Mouse (Mus musculus) ovary, postnatal 14 days (tissue): ENCODE data around the gene Vps9d1.
"Not testable (repeated sequence)": the region's sequence is repeated elsewhere in the genome, so short reads cannot be mapped to it uniquely, and the experiment has no call there.

Experiments used
- DNase-seq: peaks from one replicate; pipeline ENCODE4 v3.0.0; 2022; ENCODE audit warnings: low spot score

The Vps9d1 gene

DNA sequence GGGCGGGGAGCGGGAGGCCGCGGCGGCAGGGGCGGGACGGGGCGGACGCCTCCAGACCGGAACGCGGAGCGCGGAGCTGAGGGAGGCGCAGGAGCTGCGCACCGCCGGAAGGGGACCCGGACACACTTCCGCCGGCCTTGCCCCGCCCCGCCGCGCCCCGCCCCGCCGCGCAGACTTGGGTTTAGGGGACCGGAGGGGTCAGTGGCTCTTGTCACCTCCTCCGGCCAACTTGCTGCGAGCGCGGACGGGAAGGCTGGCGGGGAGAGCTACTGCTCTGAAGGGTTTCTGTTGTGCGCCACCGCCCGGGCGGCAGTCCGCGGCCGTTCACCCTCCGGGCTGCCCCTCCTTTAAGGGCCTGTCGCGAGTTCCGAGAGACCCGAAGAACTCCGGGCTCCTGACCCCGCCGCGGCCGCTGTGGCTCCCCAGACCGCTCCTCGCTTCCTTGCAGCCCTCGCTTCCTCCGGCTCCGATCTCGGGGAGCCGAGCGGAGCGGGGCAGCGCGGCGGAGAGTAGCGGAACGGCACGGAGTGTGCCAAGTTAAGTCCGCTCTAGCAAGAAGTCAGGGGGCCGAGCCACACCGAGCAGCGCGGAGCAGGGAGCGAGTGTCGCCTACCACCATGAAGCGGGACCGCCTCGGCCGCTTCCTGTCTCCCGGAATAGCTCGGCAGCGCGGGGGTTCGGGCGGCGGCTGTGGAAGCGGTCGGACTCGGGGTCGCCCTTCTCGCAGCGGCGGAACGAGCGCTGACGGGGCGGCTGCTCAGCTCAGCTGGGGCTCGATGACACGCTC lies at the start of gene Vps9d1, which contains the start of gene Zfp276:
TSS of gene Vps9d1 (minus strand) at position 250 of the 787 bp plus-strand sequence.
TSS of gene Zfp276 (plus strand) at position 97 of the 787 bp plus-strand sequence.
- DNase-seq, result peak; percentile 80

GRCm38 (mm10) chr8:123298301-123298700 lies 44.2 kb upstream of the Vps9d1 start:
- no peak for DNase-seq

DNA sequence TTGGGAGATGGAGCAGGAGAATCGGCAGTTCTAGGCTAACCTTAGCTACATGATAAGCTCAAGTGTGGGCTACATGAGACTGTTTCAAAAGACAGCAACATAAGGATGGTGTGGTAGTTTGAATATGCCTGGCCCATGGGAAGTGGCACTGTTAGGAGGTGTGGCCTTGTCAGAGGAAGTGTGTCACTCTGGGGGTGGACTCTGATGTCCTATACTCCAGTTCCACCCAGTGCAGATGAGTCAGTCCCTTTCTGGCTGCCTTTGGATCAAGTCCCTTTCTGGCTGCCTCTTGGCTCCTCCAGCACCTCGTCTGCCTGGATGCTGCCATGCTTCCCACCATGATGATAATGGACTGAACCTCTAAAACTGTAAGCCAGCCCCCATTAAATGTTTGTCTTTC lies 38.6 kb upstream of the Vps9d1 start:
- no peak for DNase-seq

DNA sequence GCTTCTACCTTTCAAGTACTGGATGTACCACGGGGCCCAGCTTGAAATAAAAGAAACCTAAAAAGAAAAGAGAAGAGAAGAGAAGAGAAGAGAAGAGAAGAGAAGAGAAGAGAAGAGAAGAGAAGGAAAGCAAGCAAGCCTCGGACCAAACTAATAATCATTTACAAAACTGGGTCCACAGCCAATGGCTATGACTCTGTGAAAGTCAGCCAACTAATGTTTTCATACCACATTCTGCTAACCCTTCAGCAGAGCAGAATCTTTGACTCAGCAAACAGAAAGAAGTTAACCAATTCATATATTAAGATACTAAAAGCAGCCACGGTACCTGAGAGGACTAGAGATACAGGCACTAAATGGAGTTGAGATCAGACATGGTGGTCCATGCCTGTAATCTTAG lies 38.1 kb upstream of the Vps9d1 start:
- no peak for DNase-seq

DNA sequence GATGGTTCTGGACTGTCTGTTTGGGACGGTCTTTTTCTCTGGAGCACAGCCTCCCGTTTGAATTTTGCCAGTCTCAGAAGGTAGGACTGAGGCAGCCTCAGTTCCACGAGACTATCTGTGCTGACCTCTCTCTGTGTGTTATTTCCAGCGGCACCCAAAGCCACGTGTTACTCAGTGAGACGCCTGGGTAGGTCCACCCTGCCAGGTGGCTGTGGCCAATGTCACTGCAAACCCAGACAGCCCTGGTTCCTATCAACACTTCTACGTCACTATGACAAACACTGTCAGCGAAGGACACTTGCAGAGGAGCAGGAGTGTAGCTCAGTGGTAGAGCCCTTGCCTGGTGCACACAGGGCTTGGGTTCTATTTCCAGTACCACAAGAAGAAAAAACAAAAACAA lies 37.6 kb upstream of the Vps9d1 start:
- no peak for DNase-seq

- DNase-seq, result no peak
Measured at GRCm38 (mm10) chr8:123290679-123291078, 36.5 kb upstream of the Vps9d1 start.

DNA sequence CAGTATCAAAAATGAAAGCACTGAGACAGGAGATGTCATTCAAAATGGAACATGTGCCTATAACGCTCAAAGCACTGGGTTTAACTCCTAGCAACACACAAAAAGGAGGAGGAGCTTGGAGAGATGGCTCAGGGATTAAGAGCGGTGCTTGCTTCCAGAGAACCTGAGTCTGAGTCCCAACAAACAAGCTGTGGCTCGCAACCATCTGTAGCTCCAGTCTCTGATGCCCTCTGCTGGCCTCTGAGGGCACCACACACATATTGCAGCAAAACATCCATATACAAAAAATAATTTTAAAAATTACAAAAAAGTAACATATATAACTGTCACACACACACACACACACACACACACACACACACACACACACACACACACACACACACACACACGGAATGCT lies 36.0 kb upstream of the Vps9d1 start:
- peak; percentile 25 for DNase-seq

DNA sequence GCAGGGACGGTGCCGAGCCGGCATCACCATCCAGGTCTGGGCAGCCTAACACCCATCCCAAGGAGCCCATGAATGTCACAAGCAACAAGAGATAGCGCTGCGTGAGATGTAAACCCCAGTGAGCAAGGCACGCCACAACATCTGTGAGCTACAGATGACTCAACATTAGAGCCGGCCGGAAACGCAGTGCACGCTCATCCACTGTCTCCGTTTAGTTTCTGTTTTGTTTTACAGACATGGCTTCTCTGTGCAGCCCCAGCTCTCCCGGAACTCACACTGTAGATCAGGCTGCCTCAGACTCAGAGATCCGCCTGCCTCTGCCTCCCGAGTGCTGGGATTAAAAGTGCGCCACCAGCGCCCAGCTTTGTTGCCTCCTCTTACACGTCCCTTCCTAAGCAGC lies 33.2 kb upstream of the Vps9d1 start:
- DNase-seq, result no peak

- no peak for DNase-seq
Measured at GRCm38 (mm10) chr8:123284493-123284892, 30.3 kb upstream of the Vps9d1 start.

GRCm38 (mm10) chr8:123283991-123284390 lies 29.8 kb upstream of the Vps9d1 start:
- no peak for DNase-seq

GRCm38 (mm10) chr8:123282994-123283393 lies 28.8 kb upstream of the Vps9d1 start:
- not testable (repeated sequence) for DNase-seq

DNA sequence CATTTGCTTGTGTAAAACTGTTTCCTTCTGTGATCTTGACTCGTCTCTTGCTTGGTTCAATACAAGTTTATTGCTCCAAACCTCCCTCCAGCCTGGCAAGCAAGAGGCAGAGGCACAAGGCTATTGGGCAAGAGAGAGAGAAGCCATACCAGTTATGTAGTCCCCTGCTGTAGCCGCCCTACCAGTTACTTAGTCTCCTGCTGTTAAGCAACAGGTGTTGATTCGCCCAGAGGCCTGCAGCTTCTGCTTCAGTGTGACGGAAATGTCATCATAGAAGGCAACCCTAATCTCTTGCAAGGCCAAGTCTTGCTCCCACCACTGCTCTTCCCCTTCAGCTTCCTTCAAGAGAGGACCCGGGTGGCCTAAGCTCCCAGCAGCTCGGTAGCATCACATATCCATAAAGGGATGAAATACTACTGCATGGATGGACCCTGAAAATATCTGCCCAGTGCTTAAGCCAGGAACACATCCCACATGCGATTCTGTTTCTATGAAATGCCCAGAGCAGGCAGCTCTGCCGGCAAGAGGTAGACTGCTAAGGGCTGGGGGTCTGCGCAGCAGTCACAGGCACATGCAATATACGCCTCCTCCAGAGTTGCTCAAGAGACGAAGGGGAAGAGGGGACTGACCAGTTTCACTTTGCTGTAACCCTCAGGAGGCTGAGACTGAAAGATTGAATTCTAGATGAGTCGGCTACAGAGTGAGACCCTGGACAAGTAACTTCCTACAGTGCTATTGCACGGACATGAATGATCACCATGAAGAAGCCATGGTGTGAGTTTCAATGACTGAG lies 26.4 kb upstream of the Vps9d1 start:
- DNase-seq, result no peak

DNA sequence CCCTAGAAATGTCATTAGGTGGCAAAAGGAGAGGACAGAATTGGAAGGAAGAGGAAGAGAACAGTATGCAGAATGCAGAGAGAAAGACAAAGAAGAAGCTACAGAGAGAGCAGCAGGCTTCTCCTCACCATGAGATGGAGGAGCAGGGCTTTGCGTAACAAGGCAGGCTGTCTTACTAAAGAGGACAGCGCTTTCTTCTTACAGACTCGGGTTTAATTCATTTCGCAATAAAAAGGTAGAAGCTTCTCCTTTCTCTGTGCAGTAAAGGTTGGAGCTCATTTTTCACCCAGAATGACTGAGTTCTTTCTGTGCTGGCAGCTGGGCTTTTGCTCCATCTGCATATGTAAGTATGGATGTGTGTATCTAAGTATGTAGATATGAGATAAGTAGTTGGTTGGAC lies 25.7 kb upstream of the Vps9d1 start:
- DNase-seq, result no peak

- DNase-seq, result no peak
Measured at GRCm38 (mm10) chr8:123278445-123278844, 24.3 kb upstream of the Vps9d1 start.

DNA sequence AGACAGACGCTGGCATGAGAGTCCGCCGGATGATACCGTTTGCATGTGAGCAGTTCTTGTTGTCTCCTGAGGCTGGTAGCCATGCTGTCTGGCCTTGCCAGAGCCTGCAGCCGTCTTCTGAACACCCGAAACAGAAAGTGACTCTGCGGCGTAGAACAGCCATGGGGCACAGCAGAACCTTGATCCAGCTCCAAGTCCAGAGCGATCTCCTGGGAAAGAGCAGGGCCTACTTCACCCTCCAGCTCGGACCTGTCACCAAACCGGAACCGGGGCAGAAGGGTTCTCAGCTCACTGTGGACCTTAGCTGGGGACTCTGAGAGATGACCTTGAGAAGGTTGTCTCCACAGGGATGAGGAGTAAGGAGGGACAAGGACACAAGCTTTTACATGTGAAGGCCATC lies 20.9 kb upstream of the Vps9d1 start:
- DNase-seq, result no peak

GRCm38 (mm10) chr8:123274447-123274846 lies 20.3 kb upstream of the Vps9d1 start:
- DNase-seq, result no peak

- DNase-seq, result no peak
Measured at GRCm38 (mm10) chr8:123271901-123272300, 17.8 kb upstream of the Vps9d1 start.

- DNase-seq, result no peak
Measured at GRCm38 (mm10) chr8:123271147-123271546, 17.0 kb upstream of the Vps9d1 start.

- no peak for DNase-seq
Measured at GRCm38 (mm10) chr8:123267926-123268656, 13.9 kb upstream of the Vps9d1 start.

GRCm38 (mm10) chr8:123257593-123257992 lies 3.4 kb upstream of the Vps9d1 start:
- DNase-seq, result not testable (repeated sequence)

DNA sequence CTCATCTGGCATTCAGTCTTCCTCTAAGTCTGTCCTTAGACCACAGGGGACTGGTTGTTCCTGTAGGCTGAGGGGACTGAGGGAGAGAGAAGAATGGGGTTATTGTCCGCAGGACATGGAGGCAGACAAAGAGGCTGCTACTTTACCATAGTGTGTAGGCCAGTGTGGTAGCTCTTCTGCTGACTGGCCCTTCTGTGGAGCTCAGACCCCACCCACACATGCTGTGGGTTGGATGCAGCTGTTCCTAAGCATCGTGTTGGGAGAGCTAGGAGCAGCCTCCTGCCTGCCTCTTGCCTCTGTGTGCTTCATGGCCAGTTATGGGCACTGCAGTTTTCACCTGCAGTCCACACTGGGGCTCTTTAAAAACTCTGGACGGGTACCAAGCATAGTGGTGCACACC lies 3.0 kb upstream of the Vps9d1 start:
- DNase-seq, result no peak

DNA sequence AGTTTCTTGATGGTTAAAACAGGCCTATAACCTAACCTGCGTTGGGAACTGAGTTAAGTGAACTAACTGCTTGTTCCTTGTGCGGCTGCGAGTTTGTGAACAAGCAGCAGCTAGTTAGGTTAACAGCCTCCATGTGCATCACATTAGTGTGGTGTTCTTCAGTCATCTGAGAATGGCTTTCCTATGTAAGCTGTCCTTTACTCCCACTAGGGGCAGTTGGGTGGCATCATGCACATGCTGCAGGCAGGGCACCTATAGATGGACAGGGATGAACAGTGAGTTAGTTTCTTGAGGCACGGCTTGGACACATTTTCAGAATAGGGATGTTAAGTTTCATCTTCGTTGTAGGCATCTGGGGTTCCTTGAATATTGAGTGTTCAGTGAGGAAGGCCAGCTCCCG lies 1.0 kb upstream of the Vps9d1 start:
- DNase-seq, result no peak
